Mouse (Mus musculus): ENCODE results near the gene Mier1.

Mier1 gene

DNA sequence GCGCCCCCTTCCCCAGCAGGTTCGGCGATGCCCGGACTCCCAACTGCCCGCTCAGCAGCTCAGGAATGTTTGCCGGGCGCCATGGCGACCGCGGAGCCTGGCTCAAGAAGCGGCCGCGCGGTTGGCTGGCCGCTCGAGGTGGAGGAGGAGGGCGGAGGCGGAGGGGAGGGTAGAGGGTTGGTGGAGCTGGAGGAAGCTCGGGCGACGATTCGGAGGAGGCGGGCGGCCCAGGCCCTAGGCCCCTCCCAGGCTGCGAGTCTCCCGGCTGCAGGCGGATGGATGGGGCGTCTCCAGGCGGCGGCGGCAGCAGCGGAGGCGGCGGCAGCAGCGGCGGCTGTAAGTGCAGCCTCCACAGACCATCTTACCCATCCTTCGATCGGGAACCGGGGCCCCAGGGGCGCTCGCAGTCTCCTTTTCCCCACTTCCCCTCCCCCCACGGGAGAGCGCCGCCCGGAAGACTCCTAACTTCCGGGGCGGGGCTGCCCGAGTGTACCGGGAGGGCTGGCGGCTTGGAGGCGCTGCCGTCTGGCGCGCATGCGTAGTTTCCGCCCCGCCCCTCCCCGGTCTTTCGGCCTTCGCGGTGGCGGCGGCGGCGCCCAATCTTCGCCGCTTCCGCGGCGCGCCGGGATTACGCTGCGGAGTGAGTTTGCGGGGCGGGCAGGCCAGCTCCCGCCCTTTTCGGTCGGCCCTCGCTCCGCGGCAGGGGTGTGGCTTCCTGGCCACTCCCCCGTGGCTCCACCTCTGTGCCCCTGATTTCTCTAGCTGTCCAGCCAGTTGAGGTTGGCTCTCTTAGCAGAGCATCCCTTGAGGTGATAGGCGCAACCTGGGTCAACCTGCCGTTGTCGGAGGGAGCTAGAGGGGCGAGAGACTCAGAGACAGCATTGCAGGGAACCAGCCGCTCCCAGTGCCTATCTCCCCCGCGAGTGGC, at the start of gene Mier1, which contains the start of gene Wdr78:
Gene Mier1 (plus strand): TSS at position 207 of the 928 bp plus-strand sequence.
Gene Wdr78 (minus strand): TSS at position 372 of the 928 bp plus-strand sequence.
- peak; percentile 89 to 90 for DNase-seq (ENCODE audit: low spot score in 2 of 2)

DNA sequence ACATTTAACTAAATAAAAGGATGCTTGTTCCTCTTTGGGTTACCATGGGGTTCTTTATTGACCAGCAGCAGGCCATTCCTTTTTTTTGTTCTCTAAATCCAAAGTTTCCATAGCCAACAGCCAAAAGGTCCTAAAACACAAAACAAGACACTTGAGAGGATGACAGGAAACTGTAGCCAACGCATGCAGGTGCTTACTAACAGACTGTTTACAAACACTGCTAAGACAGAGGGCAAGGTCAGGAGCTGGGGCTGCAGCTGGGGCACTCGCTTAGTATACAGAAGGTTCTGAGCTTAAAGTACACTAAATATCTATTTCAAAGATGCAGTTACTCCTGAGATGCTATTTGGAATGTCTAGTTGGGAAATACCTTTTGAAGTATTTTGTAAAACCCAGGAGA, 49.8 kb upstream of the Mier1 start:
- DNase-seq (ENCODE audit: low spot score in 2 of 2) = no peak

GRCm38 (mm10) chr4:103064976-103065375, 49.2 kb upstream of the Mier1 start:
- DNase-seq (ENCODE audit: low spot score in 2 of 2) = no peak

- DNase-seq (ENCODE audit: low spot score in 2 of 2) = no peak
Measured at GRCm38 (mm10) chr4:103067906-103068655, 46.1 kb upstream of the Mier1 start.

- DNase-seq (ENCODE audit: low spot score in 2 of 2) = no peak
Measured at GRCm38 (mm10) chr4:103070631-103071030, 43.6 kb upstream of the Mier1 start.

DNA sequence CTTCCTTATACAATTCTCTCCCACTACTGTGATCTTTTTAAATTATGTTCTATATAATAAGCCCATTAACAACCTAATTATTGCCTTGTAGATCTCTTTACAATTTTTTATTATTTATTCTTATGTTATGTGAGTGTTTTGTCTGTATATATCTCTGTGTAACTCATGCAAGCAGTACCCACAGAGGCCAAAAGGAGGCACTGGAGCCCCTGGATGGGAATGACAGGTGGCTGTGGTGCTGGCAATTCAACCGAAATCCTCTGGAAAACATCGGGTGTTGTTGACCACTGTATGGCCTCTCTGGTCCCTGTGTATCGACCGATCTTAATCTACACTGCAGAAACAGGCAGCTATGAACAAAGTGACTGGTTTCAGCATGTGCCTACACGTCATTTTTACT, 29.0 kb upstream of the Mier1 start:
- no peak for DNase-seq (ENCODE audit: low spot score in 2 of 2)

DNA sequence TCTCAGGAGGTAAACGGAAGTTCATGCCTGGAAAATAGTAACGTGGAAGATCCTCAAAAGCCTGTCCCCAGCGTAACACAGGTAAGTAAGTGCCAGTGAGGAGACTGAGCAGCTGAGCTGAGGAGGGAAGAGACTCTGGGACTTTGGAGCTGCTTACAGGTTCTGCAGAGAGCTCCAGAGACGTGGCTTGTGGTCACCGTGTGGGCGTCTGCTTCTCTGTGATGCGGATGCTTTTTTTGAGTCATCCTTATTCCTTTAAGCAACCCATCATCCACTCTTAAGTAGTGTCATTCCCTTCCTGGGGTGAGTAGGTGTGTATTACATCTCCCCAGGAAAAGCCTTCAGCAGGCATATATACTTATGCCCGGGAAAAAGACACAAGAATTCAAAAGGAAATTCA, 18.3 kb upstream of the Mier1 start:
- DNase-seq (ENCODE audit: low spot score in 2 of 2) = no peak

GRCm38 (mm10) chr4:103098532-103098931, 15.7 kb upstream of the Mier1 start:
- no peak for DNase-seq (ENCODE audit: low spot score in 2 of 2)

GRCm38 (mm10) chr4:103112651-103113050, 1.5 kb upstream of the Mier1 start:
- DNase-seq (ENCODE audit: low spot score in 2 of 2) = no peak

GRCm38 (mm10) chr4:103113402-103113801, 788 bp upstream of the Mier1 start:
- DNase-seq (ENCODE audit: low spot score in 2 of 2) = no peak

DNA sequence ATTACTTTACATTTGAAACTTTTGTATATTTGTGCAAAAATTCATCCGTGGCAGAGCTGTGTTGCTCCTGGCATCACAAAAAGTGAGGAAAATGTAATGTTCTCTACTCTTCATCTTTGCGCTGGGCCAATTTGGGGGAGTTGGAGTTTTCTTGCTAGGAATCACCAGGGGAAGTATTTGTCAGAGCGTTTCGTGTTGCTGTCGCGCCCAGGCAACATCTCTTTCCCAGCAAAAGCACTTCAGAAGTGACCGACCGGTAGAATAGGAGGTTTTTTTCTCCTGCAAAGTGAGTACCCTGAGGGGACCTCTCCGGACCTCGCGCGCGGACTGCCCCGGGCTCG, 4.7 kb downstream of the Mier1 start:
- DNase-seq (ENCODE audit: low spot score in 2 of 2) = no peak

- DNase-seq (ENCODE audit: low spot score in 2 of 2) = peak; percentile 76 to 79
Measured at GRCm38 (mm10) chr4:103119229-103120027, 5.2 kb downstream of the Mier1 start.

DNA sequence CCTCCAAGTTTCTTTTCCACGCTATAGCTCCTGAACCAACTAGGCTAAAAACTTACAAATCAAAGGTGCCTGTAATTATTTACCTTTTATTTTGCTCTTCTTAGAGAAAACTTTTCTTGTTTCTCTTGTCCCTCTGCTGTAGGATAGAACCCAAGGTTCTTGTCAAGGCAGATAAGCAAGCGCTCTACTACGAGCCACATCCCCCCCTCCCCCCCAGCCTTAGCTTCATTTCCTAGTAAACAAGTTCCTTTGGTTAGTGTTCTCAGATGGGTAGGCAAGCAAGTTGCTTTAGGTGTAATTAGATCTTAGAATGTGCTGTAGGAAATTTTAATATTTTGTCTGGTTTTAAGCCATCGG, 5.8 kb downstream of the Mier1 start:
- no peak for DNase-seq (ENCODE audit: low spot score in 2 of 2)

- DNase-seq (ENCODE audit: low spot score in 2 of 2) = no peak
Measured at GRCm38 (mm10) chr4:103120395-103120794, 6.2 kb downstream of the Mier1 start.

GRCm38 (mm10) chr4:103120874-103121389, 6.7 kb downstream of the Mier1 start:
- no peak for DNase-seq (ENCODE audit: low spot score in 2 of 2)

DNA sequence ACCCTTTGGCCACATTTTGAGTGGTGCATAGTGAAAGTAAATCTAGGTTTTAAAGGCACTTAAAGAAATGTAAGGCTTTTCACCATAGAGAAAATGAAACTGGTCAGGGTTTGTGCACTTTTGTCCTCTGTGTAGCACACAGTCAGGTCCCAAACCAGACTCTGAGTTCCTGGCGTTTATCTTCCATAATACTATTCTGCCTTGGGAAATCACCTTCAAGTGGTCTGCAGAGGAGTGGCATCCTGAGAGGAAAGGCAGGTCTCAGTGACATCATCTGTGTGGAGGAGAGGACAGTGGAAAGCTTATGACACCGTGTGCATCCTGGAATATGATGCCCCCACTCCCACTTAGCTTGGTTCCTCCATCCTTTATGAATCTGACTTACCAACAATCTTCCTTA, 8.9 kb downstream of the Mier1 start:
- no peak for DNase-seq (ENCODE audit: low spot score in 2 of 2)

- no peak for DNase-seq (ENCODE audit: low spot score in 2 of 2)
Measured at GRCm38 (mm10) chr4:103123606-103124005, 9.4 kb downstream of the Mier1 start.

GRCm38 (mm10) chr4:103126533-103126932, 12.3 kb downstream of the Mier1 start:
- no peak for DNase-seq (ENCODE audit: low spot score in 2 of 2)

DNA sequence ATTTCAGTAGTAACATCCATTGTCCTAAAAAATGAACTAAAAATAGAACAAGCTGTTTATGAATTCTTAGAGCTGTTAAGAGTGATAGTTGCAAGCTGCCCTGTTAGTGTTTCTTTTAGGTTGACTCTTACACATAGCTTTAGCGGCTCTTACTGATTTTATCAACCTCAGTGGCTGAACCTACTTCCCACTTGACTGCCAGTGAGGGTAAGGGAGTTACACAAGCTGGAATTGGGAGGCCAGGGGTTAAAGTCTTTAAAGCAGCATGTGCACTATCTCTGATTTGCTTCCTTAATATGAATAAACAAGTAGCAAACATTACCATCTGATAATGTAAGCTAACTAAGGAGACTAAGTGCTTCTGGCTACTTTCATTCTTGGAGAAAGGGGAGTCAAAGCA, 22.8 kb downstream of the Mier1 start:
- no peak for DNase-seq (ENCODE audit: low spot score in 2 of 2)

DNA sequence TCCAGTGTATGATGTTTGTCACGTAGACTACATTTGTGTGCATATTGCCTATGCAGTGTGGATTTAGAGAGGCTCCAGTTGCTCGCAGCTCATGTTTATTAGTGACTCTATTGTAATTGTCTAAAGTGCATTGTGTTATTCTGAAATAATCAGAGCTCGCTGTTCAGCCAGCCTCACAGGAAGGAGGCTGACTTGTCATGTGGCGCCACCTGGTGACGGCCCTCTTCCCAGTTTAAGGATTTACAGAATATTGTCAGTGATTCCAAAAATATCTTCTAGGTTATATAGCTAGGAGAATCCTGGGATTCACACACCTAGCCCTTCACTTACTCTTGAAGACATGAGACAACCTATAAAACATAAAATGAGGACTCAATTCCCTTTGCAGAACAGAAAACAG, 32.1 kb downstream of the Mier1 start:
- peak; percentile 47 to 72 for DNase-seq (ENCODE audit: low spot score in 2 of 2)

DNA sequence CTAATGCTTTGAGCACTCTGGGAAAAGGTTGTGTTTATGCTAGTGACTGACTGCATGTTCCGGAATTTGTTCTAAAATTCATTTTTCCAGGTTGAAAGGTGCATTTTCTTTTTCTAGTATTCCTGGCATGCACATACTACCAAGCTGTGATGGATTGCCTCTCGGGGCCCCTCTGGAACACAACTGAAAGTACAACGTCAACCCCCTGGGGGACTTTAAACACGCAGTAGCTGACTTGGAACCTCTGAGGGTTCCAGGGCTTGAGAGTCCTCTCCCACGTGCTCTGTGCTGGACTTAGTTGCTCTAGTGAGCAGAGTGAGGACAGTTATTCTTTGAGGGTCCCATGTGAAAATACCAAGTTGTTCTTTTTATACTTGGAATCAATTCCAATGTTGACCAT, 37.8 kb downstream of the Mier1 start:
- DNase-seq (ENCODE audit: low spot score in 2 of 2) = no peak

DNA sequence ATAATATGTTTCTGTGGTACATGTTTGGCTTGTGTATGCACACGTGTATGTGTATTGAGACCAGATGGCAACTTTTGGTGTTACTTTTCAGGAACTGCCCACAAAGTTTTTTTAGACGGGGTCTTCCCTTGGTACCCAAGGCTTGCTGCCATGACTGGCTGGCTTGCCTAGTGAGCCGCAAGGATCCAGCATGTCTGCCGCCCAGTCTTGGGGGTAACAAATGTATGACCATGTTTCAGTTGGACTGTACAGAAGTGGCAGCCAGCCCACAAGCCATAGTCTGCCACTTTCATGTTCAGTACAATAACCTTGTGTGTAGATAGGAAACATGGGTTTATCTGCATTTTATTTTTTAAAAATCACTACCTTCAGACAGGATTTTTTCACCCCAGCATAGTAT, 44.6 kb downstream of the Mier1 start:
- DNase-seq (ENCODE audit: low spot score in 2 of 2) = no peak
